Mouse (Mus musculus) macrophage (primary cell): ENCODE results near the gene Nudt22. TPM values are rescaled to one million over a fixed set of nuclear protein-coding genes. Genes with fewer than 3 reads are reported as not detected.

Source experiments
- H3K27ac ChIP-seq: fragments of 350-480 bp; formaldehyde crosslinking; 2 replicates; pipeline ENCODE4 v1.9.0; 2021
- H3K36me3 ChIP-seq: fragments of 350-480 bp; formaldehyde crosslinking; 2 replicates; pipeline ENCODE4 v1.9.0; 2021; ENCODE audit errors: inconsistent target
- H3K4me3 ChIP-seq: fragments of 350-480 bp; formaldehyde crosslinking; 2 replicates; pipeline ENCODE4 v1.9.0; 2021; ENCODE audit errors: inconsistent target
- H3K79me2 ChIP-seq: fragments of 350-480 bp; formaldehyde crosslinking; 2 replicates; pipeline ENCODE4 v1.9.0; 2021; ENCODE audit errors: inconsistent target
- WGBS: methylation state at CpG from one replicate; pipeline ENCODE4 v1.1.7; 2026; ENCODE audit warnings: inconsistent platforms; ENCODE audit not compliant: missing documents; 5-methylcytosine and 5-hydroxymethylcytosine counted together
- polyA plus RNA-seq: library from polyadenylated mRNA; stranded (reverse); fragments of 250-400 nt; gene quantifications from 3 replicates; pipeline ENCODE4 v1.2.4, GENCODE M21; 2018; ENCODE audit warnings: inconsistent platforms

Nudt22 gene
- polyA plus RNA-seq, 1 experiment from 2014 or later, result 4.5 TPM

DNA sequence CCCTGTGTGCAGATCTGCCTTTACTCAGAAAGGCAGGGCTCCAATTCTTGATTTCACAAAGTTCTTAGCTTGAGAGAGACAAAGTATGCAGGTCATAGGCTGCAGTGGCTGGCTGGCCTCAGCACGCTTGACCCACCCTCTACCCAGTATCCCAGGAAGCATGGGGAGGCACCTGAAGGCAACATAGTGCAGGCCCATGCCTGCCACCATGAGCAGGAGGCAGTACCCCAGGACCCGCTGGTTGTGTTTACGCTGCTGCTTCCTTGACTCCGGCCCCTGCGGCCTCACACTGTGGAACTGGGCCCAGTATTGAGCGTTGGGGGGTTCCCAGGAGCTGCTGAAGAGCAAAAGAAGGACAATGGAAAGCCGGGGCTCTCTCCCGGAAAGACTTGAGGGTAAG is 6.7 kb downstream of the Nudt22 start:
- Histone ChIP-seq H3K36me3 (no peaks in the 10 kb centered on the region), H3K4me3 (no peak overlapping the region), H3K79me2 (peaks cover 13% of the 10 kb centered on the region), H3K27ac (no peak overlapping the region)
- WGBS, result 95% methylated on average over 8 of the region's 8 CpGs

GRCm38 (mm10) chr19:6987904-6988285 is 8.0 kb downstream of the Nudt22 start:
- H3K4me3 ChIP-seq, result peak overlapping the region; percentile 32
- WGBS, result 13% methylated on average over 8 of the region's 8 CpGs
- H3K79me2 ChIP-seq, result peaks cover 13% of the 10 kb centered on the region
- peak overlapping the region; percentile 40 for H3K27ac ChIP-seq
- no peaks in the 10 kb centered on the region for H3K36me3 ChIP-seq

- Histone ChIP-seq H3K79me2 (peaks cover 13% of the 10 kb centered on the region), H3K27ac (peak within 1 kb of the TSS; percentile 55), H3K36me3 (no peaks in the 10 kb centered on the region), H3K4me3 (peak within 1 kb of the TSS; percentile 60)
- WGBS, result under 1% methylated on average over 33 of the region's 85 CpGs
Measured at GRCm38 (mm10) chr19:6987061-6987903, 8.6 kb downstream of the Nudt22 start, which contains the start of gene Vegfb. TSS of gene Vegfb (minus strand) at chr19:6987651.

DNA sequence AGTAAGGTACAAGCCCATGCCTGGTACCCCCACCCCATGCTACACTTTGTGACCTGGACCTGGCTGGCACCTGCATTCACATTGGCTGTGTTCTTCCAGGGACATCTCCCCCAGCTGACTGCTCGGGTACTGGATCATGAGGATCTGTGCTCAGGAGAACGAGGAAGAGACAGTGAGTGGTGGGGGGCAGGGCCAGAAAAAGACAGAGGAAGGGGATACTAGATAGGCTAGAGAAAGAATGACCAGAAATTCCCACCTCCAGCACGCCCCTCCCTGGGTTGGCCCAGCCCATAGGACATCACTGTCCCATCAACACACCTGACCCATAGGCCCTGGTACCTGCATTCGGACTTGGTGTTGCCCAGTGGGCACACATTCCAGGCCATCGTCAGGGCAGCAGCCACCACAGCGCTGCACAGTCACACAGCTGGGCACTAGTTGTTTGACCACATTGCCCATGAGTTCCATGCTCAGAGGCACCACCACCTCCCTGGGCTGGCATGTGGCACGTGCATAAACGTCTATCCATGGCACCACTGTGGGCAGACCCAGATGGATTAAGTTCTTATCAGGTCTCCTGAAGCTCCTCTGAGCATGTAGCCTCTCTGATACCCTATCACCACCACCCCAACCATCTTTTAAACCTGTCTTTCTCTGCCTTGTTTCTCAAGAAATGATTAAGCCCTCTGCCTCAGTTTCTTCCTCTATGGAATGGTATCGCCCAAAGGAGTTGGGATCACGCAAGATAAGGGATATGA is 9.8 kb downstream of the Nudt22 start:
- Histone ChIP-seq H3K27ac (peak overlapping the region; percentile 55), H3K4me3 (peak overlapping the region; percentile 60), H3K36me3 (no peaks in the 10 kb centered on the region), H3K79me2 (peaks cover 17% of the 10 kb centered on the region)
- WGBS, result 89% methylated on average over 10 of the region's 10 CpGs

DNA sequence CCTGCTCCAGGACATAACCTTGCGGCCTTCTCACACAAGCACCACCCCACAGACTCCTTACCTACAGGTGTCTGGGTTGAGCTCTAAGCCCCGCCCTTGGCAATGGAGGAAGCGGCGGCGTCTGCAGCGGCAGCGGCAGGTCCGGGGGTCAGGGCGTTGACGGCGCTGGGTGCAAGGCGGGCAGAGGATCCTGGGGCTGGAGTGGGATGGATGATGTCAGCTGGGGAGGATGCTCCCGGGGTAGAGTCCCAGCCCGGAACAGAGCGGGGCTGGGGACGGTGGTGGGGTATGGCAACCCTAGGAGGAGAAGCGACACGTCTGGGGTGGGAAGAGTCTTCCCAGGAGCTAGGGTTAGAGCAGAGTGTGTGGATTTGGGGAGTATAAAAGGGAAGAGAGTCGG is 10.6 kb downstream of the Nudt22 start:
- Histone ChIP-seq H3K4me3 (no peak overlapping the region), H3K79me2 (peaks cover 17% of the 10 kb centered on the region), H3K27ac (no peak overlapping the region), H3K36me3 (no peaks in the 10 kb centered on the region)
- 96% methylated on average over 16 of the region's 19 CpGs for WGBS

DNA sequence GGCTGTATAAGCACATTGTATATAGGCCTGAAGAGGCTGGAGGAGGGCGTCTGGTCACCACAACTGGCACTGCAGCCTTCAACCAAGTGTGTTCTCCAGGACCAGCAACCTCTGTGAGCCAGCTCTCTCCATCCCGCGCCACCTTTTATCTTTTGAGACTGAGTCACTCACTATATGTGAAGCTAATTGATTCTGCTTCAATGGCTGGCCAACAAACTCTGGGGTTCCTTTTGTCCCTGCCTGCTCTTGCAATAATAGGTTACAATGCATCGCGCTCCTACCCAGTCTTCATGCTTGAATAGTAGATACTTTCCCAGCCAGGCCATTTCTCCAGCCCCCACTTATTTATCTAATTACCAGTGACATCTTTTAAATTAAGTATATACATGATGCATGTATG is 12.3 kb downstream of the Nudt22 start:
- H3K27ac ChIP-seq, result no peak overlapping the region
- no peaks in the 10 kb centered on the region for H3K36me3 ChIP-seq
- 95% methylated on average over 5 of the region's 5 CpGs for WGBS
- peaks cover 26% of the 10 kb centered on the region for H3K79me2 ChIP-seq
- H3K4me3 ChIP-seq, result no peak overlapping the region

GRCm38 (mm10) chr19:6981465-6981864 is 14.5 kb downstream of the Nudt22 start:
- H3K79me2 ChIP-seq, result peaks cover 41% of the 10 kb centered on the region
- 91% methylated on average over 4 of the region's 4 CpGs for WGBS
- peak overlapping the region; percentile 77; the same call in 1 of the 2 replicates for H3K27ac ChIP-seq
- H3K4me3 ChIP-seq, result peak overlapping the region; percentile 74; the same call in 1 of the 2 replicates
- 0 out of 2 replicates have a peak, but pooled peaks cover 6% of the 10 kb centered on the region for H3K36me3 ChIP-seq

- Histone ChIP-seq H3K27ac (peak within 1 kb of the TSS; percentile 77), H3K36me3 (0 out of 2 replicates have a peak, but pooled peaks cover 6% of the 10 kb centered on the region), H3K4me3 (peak within 1 kb of the TSS; percentile 74), H3K79me2 (peaks cover 43% of the 10 kb centered on the region)
- under 1% methylated on average over 38 of the region's 38 CpGs for WGBS
Measured at GRCm38 (mm10) chr19:6980381-6981093, 15.4 kb downstream of the Nudt22 start, which contains the start of gene Fkbp2. TSS of gene Fkbp2 (minus strand) at chr19:6980501.

DNA sequence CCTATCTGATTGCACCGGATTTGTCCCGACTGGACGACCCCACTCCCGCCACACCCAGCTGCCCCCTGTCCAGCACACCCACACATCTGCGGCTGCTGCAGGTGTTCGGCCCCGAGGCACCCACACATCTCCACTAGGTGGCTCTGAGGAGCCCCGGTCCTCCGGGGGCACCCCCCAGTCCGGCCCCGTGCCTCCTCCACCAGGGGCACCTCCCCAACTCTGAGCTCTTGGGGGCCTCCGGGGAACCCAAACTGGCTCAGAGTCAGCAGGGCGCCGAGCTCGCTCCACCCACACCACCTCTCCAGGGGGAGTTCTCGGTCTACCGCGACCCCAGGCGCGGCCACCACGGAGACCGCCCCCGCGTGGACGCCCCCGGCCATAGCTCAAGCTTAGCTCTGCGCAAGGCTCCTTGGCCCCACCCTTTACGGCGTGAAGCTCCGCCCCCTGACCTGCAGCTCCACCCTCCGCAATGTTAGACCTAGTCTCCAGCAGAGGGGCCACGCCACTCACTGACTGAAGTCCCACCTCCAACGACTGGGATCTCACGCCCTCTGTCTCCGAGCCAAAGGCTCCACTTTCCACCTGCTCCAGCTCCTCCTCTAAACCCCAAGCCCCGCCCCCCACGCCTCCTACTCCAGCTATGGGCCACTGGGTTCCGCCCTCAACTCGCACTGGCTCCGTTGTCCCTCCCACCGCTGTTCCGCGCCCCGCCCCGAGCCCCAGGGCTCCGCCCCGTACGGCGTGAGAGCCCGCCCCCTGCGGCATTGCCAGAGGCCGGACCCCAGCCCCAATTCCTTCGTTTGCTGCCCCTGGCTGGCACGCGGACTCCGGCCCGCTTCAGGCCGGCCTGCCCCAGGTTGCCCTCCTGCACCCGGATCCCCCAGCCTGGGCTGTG is 16.2 kb downstream of the Nudt22 start:
- Histone ChIP-seq H3K27ac (peak overlapping the region; percentile 70), H3K36me3 (0 out of 2 replicates have a peak, but pooled peaks cover 6% of the 10 kb centered on the region), H3K4me3 (peak overlapping the region; percentile 60), H3K79me2 (peaks cover 46% of the 10 kb centered on the region)
- under 1% methylated on average over 57 of the region's 59 CpGs for WGBS

DNA sequence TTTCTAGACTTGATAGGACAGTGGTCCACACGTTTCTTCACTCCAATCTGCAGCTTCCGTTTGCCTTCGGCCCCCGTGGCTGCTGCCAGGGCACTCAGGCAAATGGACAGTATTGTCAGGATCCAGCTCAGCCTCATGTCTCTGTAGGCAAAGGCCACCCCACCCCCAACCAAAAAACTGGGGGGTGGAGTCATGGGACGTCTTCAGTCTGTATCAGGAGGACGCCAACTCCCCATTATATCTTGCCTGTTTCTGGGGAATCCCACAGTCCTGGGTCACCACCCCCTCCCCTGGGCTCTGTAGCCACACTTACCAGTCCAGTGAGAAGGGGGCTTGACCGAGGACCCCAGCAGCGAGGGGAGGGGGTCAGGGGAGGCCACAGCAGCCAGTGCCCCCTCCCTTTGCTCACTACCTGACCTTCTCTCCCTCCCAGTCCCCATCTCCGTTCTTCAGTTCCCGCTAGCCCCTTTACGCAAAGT is 16.9 kb downstream of the Nudt22 start:
- Histone ChIP-seq H3K36me3 (0 out of 2 replicates have a peak, but pooled peaks cover 6% of the 10 kb centered on the region), H3K27ac (peak overlapping the region; percentile 70), H3K4me3 (peak overlapping the region; percentile 60), H3K79me2 (peaks cover 46% of the 10 kb centered on the region)
- 30% methylated on average over 10 of the region's 11 CpGs for WGBS

DNA sequence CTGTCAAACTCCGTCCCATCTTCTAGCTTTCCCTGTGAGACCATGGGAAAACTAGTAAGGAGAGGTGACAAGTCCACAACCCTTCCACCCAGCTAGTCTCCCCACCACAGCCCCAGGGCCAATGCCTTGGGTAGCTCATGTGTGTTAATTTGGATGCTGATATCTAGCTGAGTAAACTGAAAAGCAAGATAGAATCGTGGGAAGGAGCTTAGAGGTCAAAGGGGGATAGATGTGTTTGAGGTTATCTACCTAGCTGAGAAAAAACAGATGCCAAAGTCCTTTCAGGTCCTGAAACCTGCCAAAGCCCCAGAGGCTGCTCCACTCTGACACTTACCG is 17.3 kb downstream of the Nudt22 start:
- Histone ChIP-seq H3K36me3 (0 out of 2 replicates have a peak, but pooled peaks cover 6% of the 10 kb centered on the region), H3K79me2 (peaks cover 46% of the 10 kb centered on the region), H3K27ac (peak overlapping the region; percentile 70), H3K4me3 (peak overlapping the region; percentile 60; the same call in 1 of the 2 replicates)
- 69% methylated on average over 3 of the region's 3 CpGs for WGBS

DNA sequence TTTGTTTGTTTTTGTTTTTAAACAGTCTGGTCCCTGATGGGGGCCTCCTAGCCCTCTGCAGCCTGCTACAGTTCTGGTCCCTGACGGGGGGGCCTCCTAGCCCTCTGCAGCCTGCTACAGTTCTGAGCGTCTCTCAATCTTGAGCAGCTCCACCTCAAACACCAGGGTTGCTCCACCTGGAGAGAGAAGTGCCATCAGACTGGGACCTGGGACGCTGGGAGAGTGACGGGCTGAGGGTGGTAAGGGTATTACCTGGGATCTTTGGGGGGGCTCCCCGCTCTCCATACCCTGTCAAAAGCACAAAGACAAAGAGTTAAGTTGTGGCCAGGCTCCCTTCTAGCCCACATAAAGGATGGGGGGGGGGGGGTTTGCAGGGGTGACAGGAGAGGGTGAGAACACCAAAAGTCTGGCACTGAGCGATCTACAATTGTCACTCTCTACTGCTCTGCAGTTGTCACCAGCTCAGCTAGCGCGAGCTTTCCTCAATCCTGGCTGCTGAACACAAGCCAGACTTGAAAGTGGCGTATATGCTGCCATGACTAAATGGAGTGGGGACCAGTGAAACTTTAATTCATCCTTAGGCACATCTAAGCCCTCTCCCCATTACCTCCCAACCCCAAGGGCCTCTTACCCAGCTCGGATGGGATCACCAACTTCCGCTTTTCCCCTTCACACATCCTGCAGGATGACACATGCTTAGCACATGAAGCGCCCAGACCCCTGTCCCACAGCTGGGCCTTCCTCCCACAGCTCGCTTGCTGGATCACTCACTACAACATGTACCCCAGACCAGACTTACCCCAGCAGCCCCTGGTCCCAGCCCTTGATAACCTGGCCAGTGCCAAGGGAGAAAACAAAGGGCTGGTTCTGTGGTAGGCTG is 17.9 kb downstream of the Nudt22 start:
- Histone ChIP-seq H3K4me3 (no peak overlapping the region), H3K36me3 (0 out of 2 replicates have a peak, but pooled peaks cover 6% of the 10 kb centered on the region), H3K27ac (peak overlapping the region; percentile 70), H3K79me2 (peaks cover 46% of the 10 kb centered on the region)
- 81% methylated on average over 11 of the region's 13 CpGs for WGBS
